Mouse (Mus musculus): Measurements from ENCODE around the gene Cish. TPM values are rescaled to one million over a fixed set of nuclear protein-coding genes. Genes with fewer than 3 reads are reported as not detected.
A peak's percentile ranks its signal among the peaks of the same experiment; 100 is the strongest.

Cish gene
- polyA plus RNA-seq, 1 experiment from 2014 or later: 14.7 TPM

- H3K9ac ChIP-seq (ENCODE audit: low read length): peak overlapping the region; percentile 82
- ATAC-seq (ENCODE audit: insufficient number of reproducible peaks, insufficient read depth, low FRiP score, low read depth): no peak
These were observed 2.4 kb downstream of the Cish start for GRCm38 (mm10) chr9:107298059-107298780.

DNA sequence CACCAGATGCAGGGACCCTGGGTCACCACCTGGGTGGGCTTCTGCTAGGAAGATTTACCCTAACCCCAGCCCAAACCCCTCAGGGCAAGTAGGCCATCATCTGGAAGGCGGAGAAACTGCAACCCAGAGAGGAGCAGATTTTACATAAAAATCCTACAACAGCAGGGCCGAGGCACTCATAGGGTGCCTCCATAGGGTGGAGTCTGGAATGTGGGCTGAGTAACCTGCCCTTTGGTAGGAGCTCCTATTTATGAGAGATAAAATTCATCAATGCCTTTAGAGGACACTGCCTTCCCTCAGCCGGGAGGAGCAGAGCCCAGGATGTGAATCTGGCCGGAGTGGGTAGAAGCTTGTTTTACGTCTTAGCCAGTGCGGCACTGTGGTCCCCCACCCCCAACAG, 3.0 kb downstream of the Cish start:
- Histone ChIP-seq H3K9ac (ENCODE audit: low read length) (peak overlapping the region; percentile 68), H3K4me2 (ENCODE audit: low read length) (peak overlapping the region; percentile 59), H3K27ac (replicated peaks in 1 of 2; ENCODE audit: control insufficient read depth in 1 of 2, insufficient read depth in 1 of 2, low read depth in 2 of 2, low read length in 2 of 2) (peak overlapping the region in 1 of 2 experiments; percentile 87; a peak in 3 of 4 replicates), H3K4me1 (ENCODE audit: control insufficient read depth in 2 of 2, insufficient read depth in 2 of 2, low read length in 2 of 2) (peaks cover 29 to 55% of the 10 kb centered on the region in 2 experiments), H3K27me3 (ENCODE audit: control insufficient read depth, insufficient read depth, low read length) (no peaks in the 10 kb centered on the region), H3K36me3 (ENCODE audit: control insufficient read depth, insufficient read depth, low read length) (peaks cover 26% of the 10 kb centered on the region), H3K4me3 (ENCODE audit: control insufficient read depth in 1 of 2, insufficient read depth in 1 of 2, low read depth in 1 of 2, low read length in 2 of 2) (peak overlapping the region; percentile 4 to 69; a peak in 3 of 4 replicates), H3K9me3 (ENCODE audit: control insufficient read depth, low read length) (no peaks in the 10 kb centered on the region)
- ATAC-seq (ENCODE audit: insufficient number of reproducible peaks, insufficient read depth, low FRiP score, low read depth): no peak
- 68% methylated on average over 6 of the region's 6 CpGs for WGBS

More at GRCm38 (mm10) chr9:107298059-107298780, 2.4 kb downstream of the Cish start:
- H3K36me3 ChIP-seq (ENCODE audit: control insufficient read depth, insufficient read depth, low read length): peaks cover 26% of the 10 kb centered on the region
- peaks cover 27 to 52% of the 10 kb centered on the region in 2 experiments for H3K4me1 ChIP-seq (ENCODE audit: control insufficient read depth in 2 of 2, insufficient read depth in 2 of 2, low read length in 2 of 2)
- 43% methylated on average over 8 of the region's 8 CpGs for WGBS
- H3K9me3 ChIP-seq (ENCODE audit: control insufficient read depth, low read length): no peaks in the 10 kb centered on the region
- H3K27me3 ChIP-seq (ENCODE audit: control insufficient read depth, insufficient read depth, low read length): no peaks in the 10 kb centered on the region
- peak overlapping the region; percentile 69 to 74 for H3K4me3 ChIP-seq (ENCODE audit: control insufficient read depth in 1 of 2, insufficient read depth in 1 of 2, low read depth in 1 of 2, low read length in 2 of 2)
- peak overlapping the region in 1 of 2 experiments; percentile 87; a peak in 2 of 4 replicates for H3K27ac ChIP-seq (replicated peaks in 1 of 2; ENCODE audit: control insufficient read depth in 1 of 2, insufficient read depth in 1 of 2, low read depth in 2 of 2, low read length in 2 of 2)
- peak overlapping the region; percentile 59 for H3K4me2 ChIP-seq (ENCODE audit: low read length)

GRCm38 (mm10) chr9:107299783-107300182, 4.0 kb downstream of the Cish start:
- Histone ChIP-seq H3K4me1 (ENCODE audit: control insufficient read depth in 2 of 2, insufficient read depth in 2 of 2, low read length in 2 of 2) (peaks cover 27 to 52% of the 10 kb centered on the region in 2 experiments), H3K4me3 (ENCODE audit: control insufficient read depth in 1 of 2, insufficient read depth in 1 of 2, low read depth in 1 of 2, low read length in 2 of 2) (no peak overlapping the region), H3K9me3 (ENCODE audit: control insufficient read depth, low read length) (no peaks in the 10 kb centered on the region), H3K4me2 (ENCODE audit: low read length) (no peak overlapping the region), H3K27me3 (ENCODE audit: control insufficient read depth, insufficient read depth, low read length) (no peaks in the 10 kb centered on the region), H3K36me3 (ENCODE audit: control insufficient read depth, insufficient read depth, low read length) (peaks cover 26% of the 10 kb centered on the region), H3K27ac (replicated peaks in 1 of 2; ENCODE audit: control insufficient read depth in 1 of 2, insufficient read depth in 1 of 2, low read depth in 2 of 2, low read length in 2 of 2) (no peak overlapping the region), H3K9ac (ENCODE audit: low read length) (no peak overlapping the region)
- ATAC-seq (ENCODE audit: insufficient number of reproducible peaks, insufficient read depth, low FRiP score, low read depth): no peak
- 85% methylated on average over 7 of the region's 7 CpGs for WGBS

GRCm38 (mm10) chr9:107300224-107300973, 4.6 kb downstream of the Cish start:
- no peaks in the 10 kb centered on the region for H3K27me3 ChIP-seq (ENCODE audit: control insufficient read depth, insufficient read depth, low read length)
- no peak overlapping the region for H3K4me2 ChIP-seq (ENCODE audit: low read length)
- H3K27ac ChIP-seq (replicated peaks in 1 of 2; ENCODE audit: control insufficient read depth in 1 of 2, insufficient read depth in 1 of 2, low read depth in 2 of 2, low read length in 2 of 2): no peak overlapping the region
- H3K4me1 ChIP-seq (ENCODE audit: control insufficient read depth in 2 of 2, insufficient read depth in 2 of 2, low read length in 2 of 2): peaks cover 30 to 56% of the 10 kb centered on the region in 2 experiments
- no peak overlapping the region for H3K9ac ChIP-seq (ENCODE audit: low read length)
- 88% methylated on average over 30 of the region's 30 CpGs for WGBS
- ATAC-seq (ENCODE audit: insufficient number of reproducible peaks, insufficient read depth, low FRiP score, low read depth): no peak
- no peaks in the 10 kb centered on the region for H3K9me3 ChIP-seq (ENCODE audit: control insufficient read depth, low read length)
- no peak overlapping the region for H3K4me3 ChIP-seq (ENCODE audit: control insufficient read depth in 1 of 2, insufficient read depth in 1 of 2, low read depth in 1 of 2, low read length in 2 of 2)
- H3K36me3 ChIP-seq (ENCODE audit: control insufficient read depth, insufficient read depth, low read length): peaks cover 26% of the 10 kb centered on the region

DNA sequence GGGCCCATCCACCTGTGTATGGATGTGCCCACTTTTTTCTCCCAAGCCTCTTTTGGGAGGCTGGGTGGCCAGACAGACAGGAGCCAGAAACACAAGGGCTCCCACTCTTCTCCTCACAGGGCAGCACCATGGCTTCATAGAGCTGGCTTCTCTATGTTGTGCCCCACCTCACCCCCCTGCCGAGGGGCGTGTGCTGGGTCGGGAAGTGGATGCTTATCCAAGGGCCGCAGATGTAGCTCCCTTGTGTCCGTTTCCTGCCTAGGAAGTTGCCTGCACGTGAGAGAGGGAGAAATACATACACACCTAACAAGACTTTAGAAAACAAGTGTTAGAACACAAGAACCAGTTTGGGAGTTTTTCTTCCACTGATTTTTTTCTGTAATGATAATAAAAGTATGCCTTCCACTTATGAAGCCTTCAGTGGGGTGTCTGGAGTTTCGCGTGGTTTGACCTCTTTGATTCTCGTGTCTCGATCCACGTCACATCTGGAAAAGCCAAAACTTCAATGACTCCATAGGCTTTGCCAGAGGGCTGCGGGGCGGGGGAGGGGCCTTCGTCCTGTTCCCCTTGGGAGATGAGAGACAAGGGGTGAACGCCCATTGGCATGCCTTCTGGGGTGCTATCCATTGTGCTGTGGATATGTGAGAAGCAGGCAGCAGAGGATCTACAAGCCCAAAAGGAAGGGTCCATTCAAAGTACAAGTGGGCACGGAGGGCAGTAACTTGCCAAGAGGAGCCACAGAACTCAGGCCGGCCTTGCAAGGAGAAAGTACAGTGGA, 5.9 kb downstream of the Cish start:
- Histone ChIP-seq H3K27ac (replicated peaks in 1 of 2; ENCODE audit: control insufficient read depth in 1 of 2, insufficient read depth in 1 of 2, low read depth in 2 of 2, low read length in 2 of 2) (peak overlapping the region in 1 of 2 experiments; percentile 36; a peak in 1 of 4 replicates), H3K9ac (ENCODE audit: low read length) (no peak overlapping the region), H3K4me1 (ENCODE audit: control insufficient read depth in 2 of 2, insufficient read depth in 2 of 2, low read length in 2 of 2) (peaks cover 37 to 56% of the 10 kb centered on the region in 2 experiments), H3K9me3 (ENCODE audit: control insufficient read depth, low read length) (no peaks in the 10 kb centered on the region), H3K4me3 (ENCODE audit: control insufficient read depth in 1 of 2, insufficient read depth in 1 of 2, low read depth in 1 of 2, low read length in 2 of 2) (no peak overlapping the region), H3K36me3 (ENCODE audit: control insufficient read depth, insufficient read depth, low read length) (peaks cover 26% of the 10 kb centered on the region), H3K4me2 (ENCODE audit: low read length) (no peak overlapping the region), H3K27me3 (ENCODE audit: control insufficient read depth, insufficient read depth, low read length) (no peaks in the 10 kb centered on the region)
- WGBS: 72% methylated on average over 17 of the region's 17 CpGs
- no peak for ATAC-seq (ENCODE audit: insufficient number of reproducible peaks, insufficient read depth, low FRiP score, low read depth)

GRCm38 (mm10) chr9:107302592-107302991, 6.8 kb downstream of the Cish start:
- no peak overlapping the region for H3K9ac ChIP-seq (ENCODE audit: low read length)
- no peak overlapping the region for H3K4me3 ChIP-seq (ENCODE audit: control insufficient read depth in 1 of 2, insufficient read depth in 1 of 2, low read depth in 1 of 2, low read length in 2 of 2)
- H3K4me1 ChIP-seq (ENCODE audit: control insufficient read depth in 2 of 2, insufficient read depth in 2 of 2, low read length in 2 of 2): peaks cover 42 to 61% of the 10 kb centered on the region in 2 experiments
- no peak for ATAC-seq (ENCODE audit: insufficient number of reproducible peaks, insufficient read depth, low FRiP score, low read depth)
- H3K4me2 ChIP-seq (ENCODE audit: low read length): no peak overlapping the region
- H3K27ac ChIP-seq (replicated peaks in 1 of 2; ENCODE audit: control insufficient read depth in 1 of 2, insufficient read depth in 1 of 2, low read depth in 2 of 2, low read length in 2 of 2): peak overlapping the region in 1 of 2 experiments; percentile 2; a peak in 2 of 4 replicates
- H3K9me3 ChIP-seq (ENCODE audit: control insufficient read depth, low read length): no peaks in the 10 kb centered on the region
- peaks cover 26% of the 10 kb centered on the region for H3K36me3 ChIP-seq (ENCODE audit: control insufficient read depth, insufficient read depth, low read length)
- 41% methylated on average over 7 of the region's 7 CpGs for WGBS
- no peaks in the 10 kb centered on the region for H3K27me3 ChIP-seq (ENCODE audit: control insufficient read depth, insufficient read depth, low read length)

- Histone ChIP-seq H3K27me3 (ENCODE audit: control insufficient read depth, insufficient read depth, low read length) (no peaks in the 10 kb centered on the region), H3K27ac (replicated peaks in 1 of 2; ENCODE audit: control insufficient read depth in 1 of 2, insufficient read depth in 1 of 2, low read depth in 2 of 2, low read length in 2 of 2) (no peak overlapping the region), H3K9ac (ENCODE audit: low read length) (no peak overlapping the region), H3K36me3 (ENCODE audit: control insufficient read depth, insufficient read depth, low read length) (peaks cover 26% of the 10 kb centered on the region), H3K9me3 (ENCODE audit: control insufficient read depth, low read length) (no peaks in the 10 kb centered on the region), H3K4me1 (ENCODE audit: control insufficient read depth in 2 of 2, insufficient read depth in 2 of 2, low read length in 2 of 2) (peaks cover 41 to 61% of the 10 kb centered on the region in 2 experiments), H3K4me2 (ENCODE audit: low read length) (no peak overlapping the region), H3K4me3 (ENCODE audit: control insufficient read depth in 1 of 2, insufficient read depth in 1 of 2, low read depth in 1 of 2, low read length in 2 of 2) (no peak overlapping the region)
- WGBS: 63% methylated on average over 9 of the region's 9 CpGs
- no peak for ATAC-seq (ENCODE audit: insufficient number of reproducible peaks, insufficient read depth, low FRiP score, low read depth)
These were observed 7.4 kb downstream of the Cish start for GRCm38 (mm10) chr9:107303121-107303820.
